Mouse (Mus musculus): Measurements from ENCODE around the gene Fxr2. TPM values are rescaled to one million over a fixed set of nuclear protein-coding genes. Genes with fewer than 3 reads are reported as not detected.

Fxr2 gene
- polyA plus RNA-seq, 1 experiment from 2014 or later = 22.6 TPM

GRCm38 (mm10) chr11:69629802-69630201 is 3.0 kb upstream of the Fxr2 start:
- ATAC-seq (replicated peaks; ENCODE audit: low FRiP score, low TSS enrichment, low read depth) = no peak

DNA sequence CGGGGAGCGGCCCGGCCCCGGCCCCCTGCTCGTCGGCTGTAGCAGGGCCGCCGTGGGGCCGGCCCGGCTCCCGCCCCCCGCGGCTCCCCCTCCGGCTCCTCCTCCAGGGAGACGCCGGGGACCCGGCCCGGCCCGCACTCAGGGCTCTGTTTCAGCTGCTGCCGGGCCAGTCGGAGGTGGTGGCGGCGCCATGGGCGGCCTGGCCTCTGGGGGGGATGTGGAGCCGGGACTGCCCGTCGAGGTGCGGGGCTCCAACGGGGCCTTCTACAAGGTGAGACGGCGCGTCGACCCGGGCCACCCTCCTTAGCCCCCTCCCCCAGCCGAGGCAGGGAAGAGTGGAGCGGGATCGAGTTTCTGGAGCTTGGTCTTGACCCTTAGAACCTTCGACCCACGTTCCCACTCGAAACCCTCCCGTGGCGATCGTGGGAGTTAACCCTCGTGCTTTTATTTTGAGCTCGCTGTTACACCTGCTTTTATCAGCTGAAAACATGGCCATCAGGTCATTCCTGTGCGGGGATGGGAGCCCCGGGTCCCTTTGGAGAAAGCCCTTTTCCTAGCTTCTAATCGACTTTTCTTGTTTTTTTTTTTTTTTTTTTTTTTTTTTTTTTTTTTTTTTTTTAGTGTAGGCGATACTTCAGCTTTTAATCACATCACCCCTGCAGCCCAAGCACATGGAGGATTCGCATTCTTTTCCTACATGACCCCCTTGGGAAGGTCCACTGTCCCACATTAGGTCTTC is 507 bp downstream of the Fxr2 start:
- ATAC-seq (replicated peaks; ENCODE audit: low FRiP score, low TSS enrichment, low read depth) (peak; percentile 77), DNase-seq (ENCODE audit: low spot score) (no peak)
- Histone ChIP-seq H3K9ac (ENCODE audit: low read length) (peak overlapping the region; percentile 94), H3K27me3 (replicated peaks; ENCODE audit: control insufficient read depth, insufficient read depth, low read length) (no peaks in the 10 kb centered on the region), H3K4me3 (ENCODE audit: low read depth, low read length) (peak overlapping the region; percentile 88), H3K4me1 (replicated peaks; ENCODE audit: control insufficient read depth, insufficient read depth, low read length) (peaks cover 24% of the 10 kb centered on the region), H3K36me3 (ENCODE audit: control insufficient read depth, insufficient read depth, low read length) (peaks cover 7% of the 10 kb centered on the region; the same call in 1 of the 2 replicates), H3K27ac (ENCODE audit: low read depth) (peak overlapping the region; percentile 93), H3K9me3 (ENCODE audit: control insufficient read depth, low read length) (no peaks in the 10 kb centered on the region), H3K4me2 (ENCODE audit: low read length) (peak overlapping the region; percentile 84)
- 0% methylated on average over 38 of the region's 50 CpGs for WGBS

More at GRCm38 (mm10) chr11:69629802-69630201, 3.0 kb upstream of the Fxr2 start:
- Histone ChIP-seq H3K27me3 (replicated peaks; ENCODE audit: control insufficient read depth, insufficient read depth, low read length) (no peaks in the 10 kb centered on the region), H3K9me3 (ENCODE audit: control insufficient read depth, low read length) (no peaks in the 10 kb centered on the region), H3K9ac (ENCODE audit: low read length) (no peak overlapping the region), H3K4me1 (replicated peaks; ENCODE audit: control insufficient read depth, insufficient read depth, low read length) (peaks cover 14% of the 10 kb centered on the region), H3K27ac (ENCODE audit: low read depth) (no peak overlapping the region), H3K4me3 (ENCODE audit: low read depth, low read length) (no peak overlapping the region), H3K36me3 (ENCODE audit: control insufficient read depth, insufficient read depth, low read length) (no peaks in the 10 kb centered on the region), H3K4me2 (ENCODE audit: low read length) (no peak overlapping the region)
- no peak for DNase-seq (ENCODE audit: low spot score)
- 81% methylated on average over 1 of the region's 1 CpGs for WGBS

- no peak overlapping the region for H3K27ac ChIP-seq (ENCODE audit: low read depth)
- no peak for ATAC-seq (replicated peaks; ENCODE audit: low FRiP score, low TSS enrichment, low read depth)
Observed at GRCm38 (mm10) chr11:69635471-69635870, 2.7 kb downstream of the Fxr2 start.

DNA sequence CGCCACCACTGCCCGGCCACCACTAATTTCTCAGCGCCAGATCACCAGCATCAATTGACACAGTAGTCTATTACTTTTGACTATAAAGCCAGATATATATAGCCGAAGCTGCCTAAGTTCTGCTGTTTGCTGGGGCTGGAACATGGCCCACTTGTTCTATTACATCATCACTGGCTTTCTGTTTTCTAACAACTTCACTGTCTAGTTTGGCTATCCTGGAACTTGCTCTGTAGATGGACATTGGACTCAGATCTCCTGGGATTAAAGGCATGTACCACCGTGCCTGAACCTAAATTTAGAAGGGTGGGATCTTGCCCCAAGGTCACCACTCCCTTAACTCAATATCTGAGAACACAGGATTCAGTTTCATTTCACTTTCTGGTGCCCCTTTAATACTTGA is 13.1 kb downstream of the Fxr2 start:
- Histone ChIP-seq H3K4me2 (ENCODE audit: low read length) (no peak overlapping the region), H3K27ac (ENCODE audit: low read depth) (no peak overlapping the region), H3K9ac (ENCODE audit: low read length) (no peak overlapping the region), H3K4me1 (replicated peaks; ENCODE audit: control insufficient read depth, insufficient read depth, low read length) (no peaks in the 10 kb centered on the region), H3K9me3 (ENCODE audit: control insufficient read depth, low read length) (no peaks in the 10 kb centered on the region), H3K36me3 (ENCODE audit: control insufficient read depth, insufficient read depth, low read length) (peaks cover 96% of the 10 kb centered on the region), H3K27me3 (replicated peaks; ENCODE audit: control insufficient read depth, insufficient read depth, low read length) (no peaks in the 10 kb centered on the region), H3K4me3 (ENCODE audit: low read depth, low read length) (no peak overlapping the region)
- ATAC-seq (replicated peaks; ENCODE audit: low FRiP score, low TSS enrichment, low read depth) (no peak), DNase-seq (ENCODE audit: low spot score) (no peak)
- 89% methylated on average over 5 of the region's 5 CpGs for WGBS

More at GRCm38 (mm10) chr11:69635471-69635870, 2.7 kb downstream of the Fxr2 start:
- Histone ChIP-seq H3K4me3 (ENCODE audit: low read depth, low read length) (no peak overlapping the region), H3K9ac (ENCODE audit: low read length) (no peak overlapping the region), H3K27me3 (replicated peaks; ENCODE audit: control insufficient read depth, insufficient read depth, low read length) (no peaks in the 10 kb centered on the region), H3K4me1 (replicated peaks; ENCODE audit: control insufficient read depth, insufficient read depth, low read length) (peaks cover 24% of the 10 kb centered on the region), H3K9me3 (ENCODE audit: control insufficient read depth, low read length) (no peaks in the 10 kb centered on the region), H3K4me2 (ENCODE audit: low read length) (peak overlapping the region; percentile 84), H3K36me3 (ENCODE audit: control insufficient read depth, insufficient read depth, low read length) (peaks cover 25% of the 10 kb centered on the region)
- DNase-seq (ENCODE audit: low spot score) = no peak
- WGBS = 77% methylated on average over 3 of the region's 3 CpGs

DNA sequence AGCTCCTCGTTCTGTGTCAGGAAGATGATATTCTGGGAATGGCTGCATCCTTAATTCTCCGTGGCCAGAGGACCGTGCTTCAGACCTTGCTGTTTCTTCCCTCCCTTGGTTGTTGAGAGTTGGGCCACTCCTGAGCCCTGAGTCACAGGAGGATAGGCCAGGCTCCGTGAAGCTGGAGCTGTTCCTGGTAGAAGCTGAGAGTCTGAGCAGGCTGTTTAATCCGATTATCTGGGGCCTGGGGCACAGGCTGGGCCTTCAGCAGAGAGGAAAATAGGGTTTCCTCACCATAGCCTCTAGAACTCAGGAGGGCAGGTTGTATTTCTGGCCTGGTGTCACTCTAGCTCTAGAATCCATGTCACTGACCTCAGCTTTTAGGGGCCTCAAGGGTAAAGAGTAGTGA is 20.6 kb downstream of the Fxr2 start:
- H3K27me3 ChIP-seq (replicated peaks; ENCODE audit: control insufficient read depth, insufficient read depth, low read length) = no peaks in the 10 kb centered on the region
- H3K27ac ChIP-seq (ENCODE audit: low read depth) = no peak overlapping the region
- peaks cover 84% of the 10 kb centered on the region for H3K36me3 ChIP-seq (ENCODE audit: control insufficient read depth, insufficient read depth, low read length)
- DNase-seq (ENCODE audit: low spot score) = no peak
- no peaks in the 10 kb centered on the region for H3K9me3 ChIP-seq (ENCODE audit: control insufficient read depth, low read length)
- H3K4me1 ChIP-seq (replicated peaks; ENCODE audit: control insufficient read depth, insufficient read depth, low read length) = peaks cover 6% of the 10 kb centered on the region; the same call in 1 of the 2 replicates
- no peak overlapping the region for H3K4me3 ChIP-seq (ENCODE audit: low read depth, low read length)
- 69% methylated on average over 5 of the region's 5 CpGs for WGBS
- no peak overlapping the region for H3K9ac ChIP-seq (ENCODE audit: low read length)
- ATAC-seq (replicated peaks; ENCODE audit: low FRiP score, low TSS enrichment, low read depth) = no peak
- no peak overlapping the region for H3K4me2 ChIP-seq (ENCODE audit: low read length)

GRCm38 (mm10) chr11:69654760-69655159 is 22.0 kb downstream of the Fxr2 start:
- Histone ChIP-seq H3K4me3 (ENCODE audit: low read depth, low read length) (no peak overlapping the region), H3K9me3 (ENCODE audit: control insufficient read depth, low read length) (no peaks in the 10 kb centered on the region), H3K27me3 (replicated peaks; ENCODE audit: control insufficient read depth, insufficient read depth, low read length) (no peaks in the 10 kb centered on the region), H3K4me2 (ENCODE audit: low read length) (no peak overlapping the region), H3K27ac (ENCODE audit: low read depth) (peak overlapping the region; percentile 22; the same call in 1 of the 2 replicates), H3K9ac (ENCODE audit: low read length) (no peak overlapping the region), H3K4me1 (replicated peaks; ENCODE audit: control insufficient read depth, insufficient read depth, low read length) (peaks cover 6% of the 10 kb centered on the region; the same call in 1 of the 2 replicates), H3K36me3 (ENCODE audit: control insufficient read depth, insufficient read depth, low read length) (peaks cover 84% of the 10 kb centered on the region)
- WGBS = 39% methylated on average over 9 of the region's 9 CpGs
- ATAC-seq (replicated peaks; ENCODE audit: low FRiP score, low TSS enrichment, low read depth) (no peak), DNase-seq (ENCODE audit: low spot score) (peak; percentile 57)

GRCm38 (mm10) chr11:69655264-69656064 is 22.7 kb downstream of the Fxr2 start, which contains the start of gene Sox15:
Gene Sox15, plus strand, starts transcription at chr11:69655314.
- peaks cover 6% of the 10 kb centered on the region; the same call in 1 of the 2 replicates for H3K4me1 ChIP-seq (replicated peaks; ENCODE audit: control insufficient read depth, insufficient read depth, low read length)
- no peak within 1 kb of the TSS for H3K4me3 ChIP-seq (ENCODE audit: low read depth, low read length)
- H3K27me3 ChIP-seq (replicated peaks; ENCODE audit: control insufficient read depth, insufficient read depth, low read length) = no peaks in the 10 kb centered on the region
- WGBS = 24% methylated on average over 34 of the region's 34 CpGs
- no peak within 1 kb of the TSS for H3K9ac ChIP-seq (ENCODE audit: low read length)
- no peak within 1 kb of the TSS for H3K4me2 ChIP-seq (ENCODE audit: low read length)
- peak; percentile 71 for ATAC-seq (replicated peaks; ENCODE audit: low FRiP score, low TSS enrichment, low read depth)
- H3K27ac ChIP-seq (ENCODE audit: low read depth) = peak within 1 kb of the TSS; percentile 22; the same call in 1 of the 2 replicates
- DNase-seq (ENCODE audit: low spot score) = peak; percentile 86
- no peaks in the 10 kb centered on the region for H3K9me3 ChIP-seq (ENCODE audit: control insufficient read depth, low read length)
- H3K36me3 ChIP-seq (ENCODE audit: control insufficient read depth, insufficient read depth, low read length) = peaks cover 83% of the 10 kb centered on the region

GRCm38 (mm10) chr11:69656065-69656455 is 23.3 kb downstream of the Fxr2 start:
- 79% methylated on average over 5 of the region's 5 CpGs for WGBS
- no peak overlapping the region for H3K9ac ChIP-seq (ENCODE audit: low read length)
- no peak for ATAC-seq (replicated peaks; ENCODE audit: low FRiP score, low TSS enrichment, low read depth)
- peaks cover 6% of the 10 kb centered on the region; the same call in 1 of the 2 replicates for H3K4me1 ChIP-seq (replicated peaks; ENCODE audit: control insufficient read depth, insufficient read depth, low read length)
- H3K4me2 ChIP-seq (ENCODE audit: low read length) = no peak overlapping the region
- H3K27me3 ChIP-seq (replicated peaks; ENCODE audit: control insufficient read depth, insufficient read depth, low read length) = no peaks in the 10 kb centered on the region
- no peak overlapping the region for H3K27ac ChIP-seq (ENCODE audit: low read depth)
- DNase-seq (ENCODE audit: low spot score) = no peak
- peaks cover 77% of the 10 kb centered on the region for H3K36me3 ChIP-seq (ENCODE audit: control insufficient read depth, insufficient read depth, low read length)
- no peaks in the 10 kb centered on the region for H3K9me3 ChIP-seq (ENCODE audit: control insufficient read depth, low read length)
- no peak overlapping the region for H3K4me3 ChIP-seq (ENCODE audit: low read depth, low read length)

Data from intestine, embryonic 14.5 days (tissue).